Mouse (Mus musculus) ES-CJ7 (cell line): ENCODE results near the gene Pms2.

Experiments used
- DNase-seq: peaks from one replicate; pipeline ENCODE4 v3.0.0; 2011; ENCODE audit warnings: low read depth, low spot score

Pms2 gene

GRCm38 (mm10) chr5:143932831-143933230 is 23.1 kb downstream of the Pms2 start, which contains the start of gene Rsph10b:
Rsph10b (plus strand) TSS chr5:143933035.
- DNase-seq: peak; percentile 59

- no peak for DNase-seq
These were observed 23.6 kb downstream of the Pms2 start for GRCm38 (mm10) chr5:143933414-143933813.

GRCm38 (mm10) chr5:143933875-143934274 is 24.1 kb downstream of the Pms2 start:
- DNase-seq: peak; percentile 25

GRCm38 (mm10) chr5:143936156-143936555 is 26.4 kb downstream of the Pms2 start:
- DNase-seq: no peak

DNA sequence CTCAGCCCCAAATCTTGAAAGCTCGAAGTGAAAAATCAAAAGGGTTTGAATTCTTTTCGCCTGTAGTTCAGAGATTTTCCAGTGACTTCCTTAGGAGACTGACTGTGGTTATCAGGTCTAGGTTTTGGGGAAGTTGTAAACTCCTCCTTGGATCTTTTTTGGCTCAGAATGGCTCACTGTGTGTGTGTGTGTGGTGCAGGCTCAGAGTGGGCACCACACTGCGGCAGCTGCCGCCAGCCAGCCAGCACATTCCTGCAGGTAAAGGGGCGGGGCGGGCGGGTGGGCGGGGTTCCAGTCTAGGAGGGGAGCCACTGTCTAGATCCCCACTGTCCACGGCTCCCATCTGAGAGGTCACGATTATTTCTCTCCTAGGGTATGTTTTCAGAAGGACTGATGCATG is 31.8 kb downstream of the Pms2 start:
- DNase-seq: no peak

- DNase-seq: no peak
These were observed 33.7 kb downstream of the Pms2 start for GRCm38 (mm10) chr5:143943231-143944125.

DNA sequence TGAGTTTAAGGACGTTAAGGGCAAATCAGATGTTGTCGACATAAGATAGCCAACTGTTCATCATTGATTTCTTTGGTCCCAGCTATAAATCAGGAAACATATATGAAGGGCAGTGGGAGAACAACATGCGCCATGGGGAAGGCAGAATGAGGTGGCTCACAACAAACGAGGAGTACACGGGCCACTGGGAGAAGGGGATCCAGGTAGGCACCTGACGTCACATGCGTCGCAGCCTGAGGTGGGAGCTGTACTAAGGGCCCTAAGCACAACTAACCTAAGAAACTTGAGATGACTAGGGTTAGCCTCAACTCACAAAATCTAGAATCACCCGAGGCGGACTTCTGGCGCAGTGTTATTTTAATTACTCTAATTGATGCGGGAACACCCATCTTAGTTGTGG is 38.6 kb downstream of the Pms2 start:
- DNase-seq: no peak

GRCm38 (mm10) chr5:143950016-143950415 is 40.3 kb downstream of the Pms2 start:
- no peak for DNase-seq

DNA sequence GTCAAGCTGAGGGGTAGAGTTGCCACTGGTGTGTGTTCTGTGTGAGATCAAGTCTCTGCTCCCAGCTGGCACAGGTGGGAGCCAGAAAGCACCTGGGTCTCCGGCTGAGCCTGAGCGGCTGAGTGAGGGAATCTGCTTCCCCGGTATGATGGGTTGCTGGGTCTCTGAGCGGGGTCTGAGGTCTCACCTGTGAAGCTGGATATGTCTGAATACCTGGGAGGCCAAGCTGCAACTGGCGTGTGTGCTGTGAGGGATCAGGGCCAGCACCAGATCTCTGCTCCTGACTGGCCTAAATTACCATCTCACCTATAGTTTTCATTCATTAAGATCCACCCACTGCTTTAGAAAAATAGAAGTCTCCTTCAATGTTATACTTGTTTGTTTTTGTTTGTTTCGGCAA is 47.3 kb downstream of the Pms2 start:
- DNase-seq: no peak

DNA sequence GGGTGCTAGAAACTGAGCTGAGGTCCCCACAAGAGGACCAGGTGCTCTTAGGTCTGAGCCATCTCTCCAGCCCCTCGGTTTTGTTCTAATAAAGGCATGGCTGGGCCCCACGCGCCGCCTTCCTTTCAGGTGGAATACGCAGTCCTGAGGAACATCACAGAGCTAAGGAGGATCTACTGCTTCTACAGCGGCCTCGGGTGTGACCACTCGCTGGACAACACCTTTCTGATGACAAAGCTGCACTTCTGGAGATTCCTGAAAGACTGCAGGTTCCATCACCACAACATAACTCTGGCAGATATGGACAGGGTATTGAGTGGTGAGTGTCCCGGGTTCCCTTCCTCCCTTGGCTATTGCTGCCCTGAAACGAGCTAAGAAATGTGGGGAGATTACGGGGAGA is 49.8 kb downstream of the Pms2 start:
- no peak for DNase-seq

GRCm38 (mm10) chr5:143961176-143961575 is 51.4 kb downstream of the Pms2 start:
- DNase-seq: no peak

- DNase-seq: no peak
These were observed 56.0 kb downstream of the Pms2 start for GRCm38 (mm10) chr5:143965586-143966345.

DNA sequence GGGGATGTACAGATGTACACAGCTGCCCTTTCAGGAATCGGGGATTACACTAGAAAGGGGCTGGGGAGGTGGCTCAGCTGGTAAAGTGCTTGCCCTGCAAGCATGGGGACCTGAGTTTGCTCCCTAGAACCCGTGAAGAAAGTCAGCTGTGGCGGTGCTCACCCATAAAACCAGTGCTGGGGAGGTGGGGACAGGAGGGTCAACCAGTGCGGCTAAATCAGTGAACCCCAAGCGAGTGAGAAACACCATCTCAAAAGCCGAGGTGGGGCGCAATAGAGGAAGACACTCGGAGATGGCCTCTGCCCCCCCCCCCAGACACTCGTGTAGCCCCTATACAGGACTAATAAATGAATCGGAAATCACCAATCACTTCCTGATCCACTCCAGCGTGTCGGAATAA is 56.9 kb downstream of the Pms2 start:
- no peak for DNase-seq

DNA sequence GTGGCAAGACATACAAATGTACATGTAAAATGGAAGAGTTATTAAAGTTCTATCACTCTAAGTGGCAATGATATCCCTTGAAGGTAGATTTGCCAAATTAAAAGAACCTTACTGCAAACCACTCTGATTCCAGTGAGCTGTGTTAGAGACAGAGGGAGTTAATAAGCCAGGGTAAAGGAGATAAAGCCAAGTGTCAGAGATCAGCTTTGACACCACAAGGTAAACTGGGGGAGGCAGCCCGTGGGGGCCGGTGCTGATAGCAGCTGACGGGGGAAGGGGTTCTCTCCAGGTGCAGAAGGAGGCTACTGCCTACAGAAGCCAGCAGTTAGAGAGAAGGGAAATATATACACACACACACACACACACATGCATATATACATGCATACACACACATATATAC is 62.9 kb downstream of the Pms2 start:
- no peak for DNase-seq

DNA sequence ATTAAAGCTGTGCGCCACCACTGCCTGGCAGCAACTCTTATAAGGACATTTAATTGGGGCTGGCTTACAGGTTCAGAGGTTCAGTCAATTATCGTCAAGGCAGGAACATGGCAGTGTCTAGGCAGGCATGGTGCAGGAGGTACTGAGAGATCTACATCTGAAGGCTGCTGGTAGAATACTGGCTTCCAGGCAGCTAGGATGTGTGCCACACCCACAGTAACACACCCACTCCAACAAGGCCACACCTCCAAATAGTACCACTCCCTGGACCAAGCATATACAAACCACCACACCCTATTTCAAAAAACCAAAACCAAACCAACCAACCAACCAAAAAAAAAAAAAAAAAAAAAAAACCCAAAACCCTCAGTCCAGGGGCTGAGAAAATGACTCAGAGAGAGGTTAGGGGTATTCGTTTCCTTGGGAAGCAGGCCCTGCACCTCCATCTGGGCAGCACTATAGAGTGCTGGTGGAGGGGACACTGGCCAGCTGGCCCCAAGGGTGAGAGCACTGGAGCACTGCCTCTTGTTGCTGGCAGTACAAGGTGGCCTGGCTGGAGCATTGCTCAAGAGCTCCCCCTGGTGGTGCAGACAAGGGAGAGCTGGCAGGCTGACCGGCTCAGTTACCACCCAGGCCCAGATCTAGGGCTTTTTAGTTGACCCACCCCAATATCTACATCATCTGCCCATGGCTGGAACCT is 65.3 kb downstream of the Pms2 start:
- DNase-seq: peak; percentile 76

DNA sequence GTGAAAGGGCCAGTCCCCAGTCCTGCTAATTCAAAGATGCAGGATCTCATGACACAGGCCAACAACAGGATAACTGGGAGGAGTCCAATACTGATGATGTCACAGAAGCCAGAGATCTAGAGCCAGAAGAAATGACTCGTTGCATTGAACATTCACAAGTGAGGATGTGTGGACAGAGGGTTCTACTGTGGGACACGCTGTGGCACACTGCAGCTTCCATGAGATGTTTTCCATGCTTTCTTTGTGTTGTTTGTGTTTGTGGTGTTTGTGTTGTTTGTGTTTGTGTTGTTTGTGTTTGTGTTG is 65.8 kb downstream of the Pms2 start:
- DNase-seq: no peak

GRCm38 (mm10) chr5:143976232-143976631 is 66.5 kb downstream of the Pms2 start:
- no peak for DNase-seq

- no peak for DNase-seq
These were observed 67.1 kb downstream of the Pms2 start for GRCm38 (mm10) chr5:143976726-143977431.

GRCm38 (mm10) chr5:143980858-143981257 is 71.1 kb downstream of the Pms2 start:
- no peak for DNase-seq

GRCm38 (mm10) chr5:143982361-143982760 is 72.6 kb downstream of the Pms2 start:
- DNase-seq: no peak
